Mouse (Mus musculus) layer of hippocampus, postnatal 14 days (tissue): ENCODE measurements around the gene Fap. TPM values are rescaled to one million over a fixed set of nuclear protein-coding genes. Genes with fewer than 3 reads are reported as not detected.
A peak's percentile ranks its signal among the peaks of the same experiment; 100 is the strongest.

ENCODE experiments used
- DNase-seq, 2 experiments: peaks; one replicate each; pipeline ENCODE4 v3.0.0; 2021 to 2022; ENCODE audit warnings: low spot score in 2 of 2, mixed read lengths in 1 of 2
- total RNA-seq, 2 experiments: library from RNA; stranded (reverse); gene quantifications; 2 replicates each; pipeline ENCODE4 v1.2.3; 2021

Fap gene
- total RNA-seq, 2 experiments from 2014 or later: 0.62 to 1.8 TPM

GRCm38 (mm10) chr2:62460815-62461450 is 112.9 kb downstream of the Fap start:
- DNase-seq: no peak

GRCm38 (mm10) chr2:62460231-62460710 is 113.6 kb downstream of the Fap start:
- DNase-seq: peak in 1 of 2 experiments; percentile 16

- no peak for DNase-seq
Measured at GRCm38 (mm10) chr2:62459241-62460174, 114.4 kb downstream of the Fap start.

GRCm38 (mm10) chr2:62458070-62458469 is 115.8 kb downstream of the Fap start:
- DNase-seq: peak in 1 of 2 experiments; percentile 55

GRCm38 (mm10) chr2:62454991-62455390 is 118.9 kb downstream of the Fap start:
- DNase-seq: no peak

GRCm38 (mm10) chr2:62454033-62454432 is 119.8 kb downstream of the Fap start:
- DNase-seq: no peak

Other genes with a start within 250 kb of the Fap start
- 1 to 10 TPM in 1 of 2 experiments, under 1 TPM in 1; 0.78 to 1.0 TPM for gene Dpp4, start 161.8 kb downstream of the Fap start, total RNA-seq
- gene Gcg, start 90.4 kb downstream of the Fap start, total RNA-seq: under 1 TPM in 1 of 2 experiments, not detected in 1; 0.64 TPM
- gene Ifih1, start 72.2 kb upstream of the Fap start, total RNA-seq: 1 to 10 TPM; 1.2 TPM
- 10 to 100 TPM in 1 of 2 experiments, 1 to 10 TPM in 1; 9.7 to 11.7 TPM for gene Gca, start 90.2 kb upstream of the Fap start, total RNA-seq